Mouse (Mus musculus) heart, embryonic 16.5 days (tissue): ENCODE data around the gene Auts2. TPM values are rescaled to one million over a fixed set of nuclear protein-coding genes. Genes with fewer than 3 reads are reported as not detected.
A peak's percentile ranks its signal among the peaks of the same experiment; 100 is the strongest.

ENCODE experiments used
- ATAC-seq: fragments of 200-750 bp; cut with Nextera tagmentation; replicated peaks from 2 replicates; pipeline ENCODE4 v1.8.0; 2017; ENCODE audit warnings: moderate number of reproducible peaks; ENCODE audit not compliant: insufficient read depth, low FRiP score; ENCODE audit errors: extremely low read depth
- H3K27ac ChIP-seq: fragments of 300-500 bp; sonication (generic); 2 replicates; pipeline ENCODE4 v1.5.1; 2014; ENCODE audit warnings: mild to moderate bottlenecking, low read length, control low read depth, moderate library complexity
- H3K27me3 ChIP-seq: fragments of 300-500 bp; sonication (generic); 2 replicates; pipeline ENCODE4 v1.6.1; 2014; ENCODE audit warnings: low read length, mixed read lengths; ENCODE audit not compliant: control insufficient read depth, insufficient read depth
- H3K36me3 ChIP-seq: fragments of 300-500 bp; sonication (generic); 2 replicates; pipeline ENCODE4 v1.6.1; 2014; ENCODE audit not compliant: control insufficient read depth, insufficient read depth
- H3K4me1 ChIP-seq: fragments of 300-500 bp; sonication (generic); 2 replicates; pipeline ENCODE4 v1.6.1; 2014; ENCODE audit warnings: low read length, mixed read lengths; ENCODE audit not compliant: control insufficient read depth, insufficient read depth
- H3K4me2 ChIP-seq: fragments of 300-500 bp; sonication (generic); 2 replicates; pipeline ENCODE4 v1.6.1; 2014; ENCODE audit warnings: low read depth, mild to moderate bottlenecking, control low read depth, low read length
- H3K4me3 ChIP-seq: fragments of 300-500 bp; sonication (generic); 2 replicates; pipeline ENCODE4 v1.5.1; 2014; ENCODE audit warnings: mild to moderate bottlenecking, control low read depth, low read length
- H3K9ac ChIP-seq: fragments of 300-500 bp; sonication (generic); 2 replicates; pipeline ENCODE4 v1.6.1; 2014; ENCODE audit warnings: low read length, control low read depth
- H3K9me3 ChIP-seq: fragments of 300-500 bp; sonication (generic); replicated peaks from 2 replicates; pipeline ENCODE4 v1.6.1; 2016; ENCODE audit warnings: low read length; ENCODE audit not compliant: control insufficient read depth
- WGBS: fragments of 180-500 bp; shearing (Covaris S2); extraction: QIAGEN DNeasy Blood & Tissue Kit; methylation state at CpG from one replicate; pipeline ENCODE4 v1.1.7; 2014; 5-methylcytosine and 5-hydroxymethylcytosine counted together
- polyA plus RNA-seq: library from polyadenylated mRNA; unstranded; fragments of >200 nt; fragmentation: Nextera tagmentation; extraction: Ambion mirVana; gene quantifications from 2 replicates; pipeline ENCODE4 v1.2.1, GENCODE M21; 2015

Auts2 gene
- polyA plus RNA-seq, 1 experiment from 2014 or later = 16.3 TPM

- Histone ChIP-seq H3K27ac (no peak overlapping the region), H3K27me3 (no peaks in the 10 kb centered on the region), H3K4me3 (no peak overlapping the region), H3K36me3 (no peaks in the 10 kb centered on the region), H3K9ac (no peak overlapping the region), H3K4me2 (no peak overlapping the region), H3K4me1 (peaks cover 2% of the 10 kb centered on the region; the same call in 1 of the 2 replicates), H3K9me3 (no peaks in the 10 kb centered on the region)
- WGBS = 55% methylated on average over 17 of the region's 17 CpGs
- no peak for ATAC-seq
Measured at GRCm38 (mm10) chr5:131548932-131549563, 994.1 kb downstream of the Auts2 start.

- Histone ChIP-seq H3K36me3 (no peaks in the 10 kb centered on the region), H3K27ac (no peak overlapping the region), H3K4me3 (no peak overlapping the region), H3K4me2 (no peak overlapping the region), H3K9ac (no peak overlapping the region), H3K9me3 (peaks cover 3% of the 10 kb centered on the region; the same call in 1 of the 2 replicates), H3K27me3 (no peaks in the 10 kb centered on the region), H3K4me1 (peaks cover 2% of the 10 kb centered on the region; the same call in 1 of the 2 replicates)
- no peak for ATAC-seq
- 84% methylated on average over 6 of the region's 6 CpGs for WGBS
Measured at GRCm38 (mm10) chr5:131547926-131548325, 995.2 kb downstream of the Auts2 start.

- Histone ChIP-seq H3K4me2 (no peak overlapping the region), H3K9ac (no peak overlapping the region), H3K4me1 (peaks cover 2% of the 10 kb centered on the region; the same call in 1 of the 2 replicates), H3K27ac (no peak overlapping the region), H3K27me3 (no peaks in the 10 kb centered on the region), H3K36me3 (no peaks in the 10 kb centered on the region), H3K9me3 (peaks cover 3% of the 10 kb centered on the region; the same call in 1 of the 2 replicates), H3K4me3 (no peak overlapping the region)
- 83% methylated on average over 1 of the region's 1 CpGs for WGBS
- no peak for ATAC-seq
Measured at GRCm38 (mm10) chr5:131546414-131546813, 996.7 kb downstream of the Auts2 start.

GRCm38 (mm10) chr5:131544381-131544780, 998.8 kb downstream of the Auts2 start:
- Histone ChIP-seq H3K27me3 (no peaks in the 10 kb centered on the region; the same call in 1 of the 2 replicates), H3K4me1 (peaks cover 2% of the 10 kb centered on the region; the same call in 1 of the 2 replicates), H3K4me2 (no peak overlapping the region), H3K9me3 (peaks cover 3% of the 10 kb centered on the region; the same call in 1 of the 2 replicates), H3K36me3 (no peaks in the 10 kb centered on the region), H3K27ac (no peak overlapping the region), H3K4me3 (no peak overlapping the region), H3K9ac (no peak overlapping the region)
- 78% methylated on average over 7 of the region's 7 CpGs for WGBS
- no peak for ATAC-seq

- WGBS = under 1% methylated on average over 63 of the region's 68 CpGs
- Histone ChIP-seq H3K9ac (peak overlapping the region; percentile 94), H3K4me1 (peaks cover 10% of the 10 kb centered on the region; the same call in 1 of the 2 replicates), H3K27ac (peak overlapping the region; percentile 95), H3K4me2 (peak overlapping the region; percentile 60), H3K9me3 (no peaks in the 10 kb centered on the region), H3K36me3 (no peaks in the 10 kb centered on the region), H3K27me3 (no peaks in the 10 kb centered on the region; the same call in 1 of the 2 replicates), H3K4me3 (peak overlapping the region; percentile 87)
- peak; percentile 86 for ATAC-seq
Measured at GRCm38 (mm10) chr5:131538311-131538915, 1004.7 kb downstream of the Auts2 start.

- WGBS = 0% methylated on average over 36 of the region's 48 CpGs
- Histone ChIP-seq H3K4me1 (peaks cover 10% of the 10 kb centered on the region; the same call in 1 of the 2 replicates), H3K27me3 (no peaks in the 10 kb centered on the region; the same call in 1 of the 2 replicates), H3K9ac (peak overlapping the region; percentile 94), H3K4me2 (peak overlapping the region; percentile 60), H3K9me3 (no peaks in the 10 kb centered on the region), H3K36me3 (no peaks in the 10 kb centered on the region), H3K27ac (peak overlapping the region; percentile 95), H3K4me3 (peak overlapping the region; percentile 87)
- peak; percentile 65 for ATAC-seq
Measured at GRCm38 (mm10) chr5:131537831-131538310, 1005.3 kb downstream of the Auts2 start.

- under 1% methylated on average over 42 of the region's 44 CpGs for WGBS
- peaks cover 10% of the 10 kb centered on the region; the same call in 1 of the 2 replicates for H3K4me1 ChIP-seq
- H3K4me3 ChIP-seq = peak overlapping the region; percentile 87
- no peaks in the 10 kb centered on the region for H3K9me3 ChIP-seq
- H3K27ac ChIP-seq = peak overlapping the region; percentile 95
- no peaks in the 10 kb centered on the region; the same call in 1 of the 2 replicates for H3K27me3 ChIP-seq
- peak; percentile 68 for ATAC-seq
- no peaks in the 10 kb centered on the region for H3K36me3 ChIP-seq
- peak overlapping the region; percentile 60 for H3K4me2 ChIP-seq
- peak overlapping the region; percentile 94 for H3K9ac ChIP-seq
Measured at GRCm38 (mm10) chr5:131537155-131537830, 1005.9 kb downstream of the Auts2 start.

GRCm38 (mm10) chr5:131535752-131536151, 1007.4 kb downstream of the Auts2 start:
- ATAC-seq = no peak
- Histone ChIP-seq H3K27me3 (no peaks in the 10 kb centered on the region; the same call in 1 of the 2 replicates), H3K36me3 (no peaks in the 10 kb centered on the region), H3K27ac (no peak overlapping the region), H3K4me2 (peak overlapping the region; percentile 60), H3K4me3 (peak overlapping the region; percentile 87), H3K9me3 (no peaks in the 10 kb centered on the region), H3K9ac (no peak overlapping the region), H3K4me1 (peaks cover 10% of the 10 kb centered on the region; the same call in 1 of the 2 replicates)
- 58% methylated on average over 6 of the region's 6 CpGs for WGBS
